Mouse (Mus musculus): ENCODE data around the gene 2010111I01Rik. TPM values are rescaled to one million over a fixed set of nuclear protein-coding genes. Genes with fewer than 3 reads are reported as not detected.
"Not testable (repeated sequence)": the region's sequence is repeated elsewhere in the genome, so short reads cannot be mapped to it uniquely, and the experiment has no call there.

Gene 2010111I01Rik
- polyA plus RNA-seq, 1 experiment from 2014 or later, result 122 TPM

- Histone ChIP-seq H3K9me3 (replicated peaks) (no peaks in the 10 kb centered on the region), H3K36me3 (no peaks in the 10 kb centered on the region), H3K27me3 (ENCODE audit: low read depth, poor library complexity, severe bottlenecking) (no peaks in the 10 kb centered on the region), H3K27ac (peak overlapping the region; percentile 83), H3K4me3 (no peak overlapping the region), H3K4me1 (peaks cover 47% of the 10 kb centered on the region)
- 49% methylated on average over 4 of the region's 4 CpGs for WGBS
- DNase-seq (ENCODE audit: low spot score), result peak; percentile 77
Measured at GRCm38 (mm10) chr13:63331379-63331778, 366.7 kb downstream of the 2010111I01Rik start.

- H3K27ac ChIP-seq, result no peak overlapping the region
- no peaks in the 10 kb centered on the region for H3K27me3 ChIP-seq (ENCODE audit: low read depth, poor library complexity, severe bottlenecking)
- WGBS, result 45% methylated on average over 4 of the region's 4 CpGs
- no peaks in the 10 kb centered on the region for H3K9me3 ChIP-seq (replicated peaks)
- peak; percentile 54 for DNase-seq (ENCODE audit: low spot score)
- peaks cover 60% of the 10 kb centered on the region for H3K4me1 ChIP-seq
- H3K36me3 ChIP-seq, result no peaks in the 10 kb centered on the region
- H3K4me3 ChIP-seq, result no peak overlapping the region
Measured at GRCm38 (mm10) chr13:63332576-63333300, 368.0 kb downstream of the 2010111I01Rik start.

GRCm38 (mm10) chr13:63335421-63336134 lies 370.9 kb downstream of the 2010111I01Rik start:
- Histone ChIP-seq H3K27me3 (ENCODE audit: low read depth, poor library complexity, severe bottlenecking) (no peaks in the 10 kb centered on the region), H3K36me3 (no peaks in the 10 kb centered on the region), H3K4me1 (peaks cover 43% of the 10 kb centered on the region), H3K27ac (peak overlapping the region; percentile 76), H3K9me3 (replicated peaks) (no peaks in the 10 kb centered on the region), H3K4me3 (no peak overlapping the region)
- 42% methylated on average over 4 of the region's 4 CpGs for WGBS
- peak; percentile 58 for DNase-seq (ENCODE audit: low spot score)

GRCm38 (mm10) chr13:63336335-63336734 lies 371.6 kb downstream of the 2010111I01Rik start:
- 0 out of 2 replicates have a peak, but pooled peaks cover 2% of the 10 kb centered on the region for H3K36me3 ChIP-seq
- WGBS, result 58% methylated on average over 7 of the region's 7 CpGs
- no peak for DNase-seq (ENCODE audit: low spot score)
- H3K27ac ChIP-seq, result peak overlapping the region; percentile 76
- H3K27me3 ChIP-seq (ENCODE audit: low read depth, poor library complexity, severe bottlenecking), result no peaks in the 10 kb centered on the region
- no peaks in the 10 kb centered on the region for H3K9me3 ChIP-seq (replicated peaks)
- no peak overlapping the region for H3K4me3 ChIP-seq
- H3K4me1 ChIP-seq, result peaks cover 35% of the 10 kb centered on the region

- no peaks in the 10 kb centered on the region for H3K27me3 ChIP-seq (ENCODE audit: low read depth, poor library complexity, severe bottlenecking)
- H3K4me3 ChIP-seq, result no peak overlapping the region
- H3K27ac ChIP-seq, result no peak overlapping the region
- DNase-seq (ENCODE audit: low spot score), result peak; percentile 26
- 40% methylated on average over 8 of the region's 8 CpGs for WGBS
- no peaks in the 10 kb centered on the region for H3K9me3 ChIP-seq (replicated peaks)
- H3K36me3 ChIP-seq, result 0 out of 2 replicates have a peak, but pooled peaks cover 4% of the 10 kb centered on the region
- H3K4me1 ChIP-seq, result peaks cover 35% of the 10 kb centered on the region
Measured at GRCm38 (mm10) chr13:63337239-63337960, 372.7 kb downstream of the 2010111I01Rik start.

- WGBS, result 88% methylated on average over 4 of the region's 4 CpGs
Measured at GRCm38 (mm10) chr13:63339946-63340345, 375.3 kb downstream of the 2010111I01Rik start.

GRCm38 (mm10) chr13:63342781-63343180 lies 378.1 kb downstream of the 2010111I01Rik start:
- H3K4me1 ChIP-seq, result peaks cover 2% of the 10 kb centered on the region
- H3K36me3 ChIP-seq, result peaks cover 11% of the 10 kb centered on the region; the same call in 1 of the 2 replicates
- no peaks in the 10 kb centered on the region for H3K27me3 ChIP-seq (ENCODE audit: low read depth, poor library complexity, severe bottlenecking)
- no peak overlapping the region for H3K4me3 ChIP-seq
- DNase-seq (ENCODE audit: low spot score), result peak; percentile 17
- no peaks in the 10 kb centered on the region for H3K9me3 ChIP-seq (replicated peaks)
- 96% methylated on average over 2 of the region's 2 CpGs for WGBS
- H3K27ac ChIP-seq, result no peak overlapping the region

More at GRCm38 (mm10) chr13:63339946-63340345, 375.3 kb downstream of the 2010111I01Rik start:
- no peak overlapping the region for H3K4me3 ChIP-seq
- no peak overlapping the region for H3K27ac ChIP-seq
- H3K27me3 ChIP-seq (ENCODE audit: low read depth, poor library complexity, severe bottlenecking), result no peaks in the 10 kb centered on the region
- peak; percentile 18 for DNase-seq (ENCODE audit: low spot score)
- 0 out of 2 replicates have a peak, but pooled peaks cover 11% of the 10 kb centered on the region for H3K36me3 ChIP-seq
- H3K4me1 ChIP-seq, result peaks cover 28% of the 10 kb centered on the region
- no peaks in the 10 kb centered on the region for H3K9me3 ChIP-seq (replicated peaks)

GRCm38 (mm10) chr13:63344481-63344880 lies 379.8 kb downstream of the 2010111I01Rik start:
- Histone ChIP-seq H3K9me3 (replicated peaks) (no peaks in the 10 kb centered on the region), H3K4me1 (no peaks in the 10 kb centered on the region; the same call in 1 of the 2 replicates), H3K36me3 (peaks cover 11% of the 10 kb centered on the region; the same call in 1 of the 2 replicates), H3K4me3 (no peak overlapping the region), H3K27ac (no peak overlapping the region), H3K27me3 (ENCODE audit: low read depth, poor library complexity, severe bottlenecking) (no peaks in the 10 kb centered on the region)
- WGBS, result 97% methylated on average over 3 of the region's 3 CpGs
- peak; percentile 9 for DNase-seq (ENCODE audit: low spot score)

- no peak overlapping the region for H3K27ac ChIP-seq
- H3K9me3 ChIP-seq (replicated peaks), result no peaks in the 10 kb centered on the region
- no peaks in the 10 kb centered on the region; the same call in 1 of the 2 replicates for H3K4me1 ChIP-seq
- peaks cover 11% of the 10 kb centered on the region; the same call in 1 of the 2 replicates for H3K36me3 ChIP-seq
- H3K27me3 ChIP-seq (ENCODE audit: low read depth, poor library complexity, severe bottlenecking), result no peaks in the 10 kb centered on the region
- H3K4me3 ChIP-seq, result no peak overlapping the region
- peak; percentile 12 for DNase-seq (ENCODE audit: low spot score)
- WGBS, result 73% methylated on average over 5 of the region's 5 CpGs
Measured at GRCm38 (mm10) chr13:63345476-63346225, 381.0 kb downstream of the 2010111I01Rik start.

- Histone ChIP-seq H3K27ac (no peak overlapping the region), H3K9me3 (replicated peaks) (no peaks in the 10 kb centered on the region), H3K36me3 (peaks cover 7% of the 10 kb centered on the region; the same call in 1 of the 2 replicates), H3K4me3 (no peak overlapping the region), H3K4me1 (no peaks in the 10 kb centered on the region; the same call in 1 of the 2 replicates), H3K27me3 (ENCODE audit: low read depth, poor library complexity, severe bottlenecking) (no peaks in the 10 kb centered on the region)
- 88% methylated on average over 2 of the region's 2 CpGs for WGBS
- no peak for DNase-seq (ENCODE audit: low spot score)
Measured at GRCm38 (mm10) chr13:63347639-63348038, 382.9 kb downstream of the 2010111I01Rik start.

GRCm38 (mm10) chr13:63350076-63350475 lies 385.4 kb downstream of the 2010111I01Rik start:
- no peak for DNase-seq (ENCODE audit: low spot score)
- H3K27me3 ChIP-seq (ENCODE audit: low read depth, poor library complexity, severe bottlenecking), result no peaks in the 10 kb centered on the region
- H3K4me1 ChIP-seq, result no peaks in the 10 kb centered on the region; the same call in 1 of the 2 replicates
- H3K36me3 ChIP-seq, result no peaks in the 10 kb centered on the region; the same call in 1 of the 2 replicates
- H3K9me3 ChIP-seq (replicated peaks), result no peaks in the 10 kb centered on the region
- no peak overlapping the region for H3K4me3 ChIP-seq
- no peak overlapping the region for H3K27ac ChIP-seq
- 96% methylated on average over 4 of the region's 4 CpGs for WGBS

GRCm38 (mm10) chr13:63353312-63353711 lies 388.6 kb downstream of the 2010111I01Rik start:
- WGBS, result 92% methylated on average over 4 of the region's 4 CpGs
- not testable (repeated sequence) for H3K27ac ChIP-seq; H3K4me3 ChIP-seq; H3K9me3 ChIP-seq (replicated peaks); H3K36me3 ChIP-seq; H3K27me3 ChIP-seq (ENCODE audit: low read depth, poor library complexity, severe bottlenecking); H3K4me1 ChIP-seq
- DNase-seq (ENCODE audit: low spot score), result peak; percentile 7
